Mouse (Mus musculus): ENCODE data around the gene Mttp. TPM values are rescaled to one million over a fixed set of nuclear protein-coding genes. Genes with fewer than 3 reads are reported as not detected.
A peak's percentile ranks its signal among the peaks of the same experiment; 100 is the strongest.

Gene Mttp
- total RNA-seq, 2 experiments from 2014 or later = 1.8 TPM

- no peak for DNase-seq
Observed at GRCm38 (mm10) chr3:138134528-138134927, 10.2 kb downstream of the Mttp start.

DNA sequence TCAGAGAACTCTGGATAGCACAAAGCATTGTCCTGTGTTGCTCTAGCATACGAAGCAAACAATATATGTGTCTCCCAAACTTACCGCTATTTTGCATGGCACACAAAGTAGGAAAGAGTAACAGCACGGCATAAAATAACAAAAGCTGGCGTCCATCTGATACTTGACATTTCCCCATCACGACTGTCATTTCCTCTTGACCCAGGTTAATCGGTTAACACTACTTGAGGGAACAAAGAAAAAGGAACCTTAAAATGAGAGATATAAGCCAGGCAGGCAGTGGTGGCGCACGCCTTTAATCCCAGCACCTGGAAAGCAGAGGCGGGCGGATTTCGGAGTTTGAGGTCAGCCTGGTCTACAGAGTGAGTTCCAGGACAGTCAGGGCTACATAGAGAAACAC lies 10.9 kb downstream of the Mttp start:
- DNase-seq = no peak

- DNase-seq = no peak
Observed at GRCm38 (mm10) chr3:138133463-138133862, 11.3 kb downstream of the Mttp start.

GRCm38 (mm10) chr3:138131168-138131567 lies 13.6 kb downstream of the Mttp start:
- DNase-seq = no peak

DNA sequence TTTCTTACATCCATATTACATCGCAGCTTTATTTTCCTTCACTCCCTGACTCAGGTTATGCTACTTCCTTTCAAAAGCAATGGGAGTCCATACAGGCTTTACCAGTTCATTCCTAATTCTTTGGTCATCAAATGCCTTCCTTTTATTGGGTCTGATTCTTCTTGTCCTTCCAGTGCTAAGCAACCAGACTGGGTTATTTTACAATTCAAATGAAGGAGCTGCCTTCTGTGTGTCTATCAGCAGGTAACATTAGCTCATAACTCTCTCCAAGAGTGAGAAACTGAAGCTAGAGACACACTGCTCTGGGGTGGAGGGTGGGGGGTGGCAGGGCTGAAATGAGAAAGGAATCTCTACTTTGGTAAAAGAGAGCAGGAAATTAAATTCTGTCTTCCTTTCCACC lies 14.1 kb downstream of the Mttp start:
- DNase-seq = no peak

DNA sequence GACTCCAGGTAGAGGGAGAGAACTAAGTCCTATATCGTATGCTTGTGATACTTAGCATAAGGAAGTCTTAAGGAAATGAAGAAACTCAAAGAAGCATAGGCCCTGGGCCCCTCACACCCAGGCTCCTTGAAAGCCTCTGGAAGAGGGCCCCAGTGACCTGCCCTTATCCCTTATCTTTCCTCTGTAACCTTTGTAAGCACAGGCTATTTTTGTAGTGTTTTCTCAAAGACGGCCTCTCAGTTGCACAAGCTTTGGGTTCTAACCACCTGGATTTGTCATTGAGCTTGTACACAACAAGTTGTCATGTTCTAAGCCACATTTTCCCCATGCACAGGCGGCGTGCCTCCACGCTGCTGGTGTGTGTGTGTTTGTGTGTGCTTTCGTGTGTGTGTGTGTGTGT lies 15.7 kb downstream of the Mttp start:
- no peak for DNase-seq

GRCm38 (mm10) chr3:138123842-138124241 lies 20.9 kb downstream of the Mttp start:
- no peak for DNase-seq

GRCm38 (mm10) chr3:138121461-138121860 lies 23.3 kb downstream of the Mttp start:
- no peak for DNase-seq

DNA sequence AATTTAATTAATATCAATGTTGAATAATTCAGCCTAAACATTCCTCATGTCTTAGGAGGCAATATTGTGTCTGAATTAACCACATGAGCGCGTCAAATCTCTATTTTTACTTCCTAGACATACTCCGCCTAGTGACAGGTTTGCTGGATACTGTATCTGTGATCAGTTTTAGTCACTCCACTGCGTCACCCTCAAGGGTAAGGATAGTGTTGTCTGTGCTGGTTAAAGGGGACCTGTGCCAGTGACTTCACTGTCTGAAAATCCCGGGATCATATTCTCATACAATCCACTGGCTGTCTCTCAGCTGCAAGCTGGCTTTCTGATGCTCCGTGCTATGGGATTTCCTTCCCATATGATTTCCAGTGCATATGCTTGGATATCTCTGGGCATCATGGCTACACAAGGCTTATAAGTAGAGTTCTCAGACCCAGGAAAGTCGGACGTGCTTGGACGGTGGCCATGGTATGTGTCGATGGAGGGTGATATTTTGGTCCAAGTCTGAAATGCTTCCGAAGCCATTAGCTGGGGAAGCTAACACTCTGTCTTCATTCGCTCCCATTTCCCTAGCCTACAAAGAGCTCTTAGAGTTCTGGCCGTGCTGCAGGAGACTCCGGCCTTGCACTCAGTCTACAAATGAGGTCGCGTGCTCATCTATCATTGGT lies 25.2 kb downstream of the Mttp start:
- DNase-seq = no peak

DNA sequence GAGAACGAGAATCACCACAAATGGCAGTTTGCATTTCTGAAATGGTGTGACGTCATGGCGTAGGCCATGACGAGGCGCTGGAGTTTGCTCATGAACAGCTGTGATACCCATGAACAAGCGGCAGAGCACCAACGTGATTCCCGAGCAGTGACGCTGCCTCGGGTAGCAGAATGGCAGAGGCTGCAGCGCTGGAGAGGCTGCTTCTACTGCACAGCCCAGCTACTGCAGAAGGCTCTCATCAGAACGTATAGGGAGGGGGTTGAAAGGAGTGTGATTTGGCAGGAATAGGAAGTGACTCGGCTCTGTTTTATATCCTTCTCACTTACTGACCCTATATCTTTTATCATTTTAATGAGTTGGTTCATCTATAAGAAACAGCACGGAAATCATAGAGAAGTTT lies 25.9 kb downstream of the Mttp start:
- DNase-seq = no peak

GRCm38 (mm10) chr3:138118392-138118791 lies 26.4 kb downstream of the Mttp start:
- no peak for DNase-seq

- DNase-seq = peak; percentile 32
Observed at GRCm38 (mm10) chr3:138116871-138117270, 27.9 kb downstream of the Mttp start.

- no peak for DNase-seq
Observed at GRCm38 (mm10) chr3:138114106-138114505, 30.7 kb downstream of the Mttp start.

DNA sequence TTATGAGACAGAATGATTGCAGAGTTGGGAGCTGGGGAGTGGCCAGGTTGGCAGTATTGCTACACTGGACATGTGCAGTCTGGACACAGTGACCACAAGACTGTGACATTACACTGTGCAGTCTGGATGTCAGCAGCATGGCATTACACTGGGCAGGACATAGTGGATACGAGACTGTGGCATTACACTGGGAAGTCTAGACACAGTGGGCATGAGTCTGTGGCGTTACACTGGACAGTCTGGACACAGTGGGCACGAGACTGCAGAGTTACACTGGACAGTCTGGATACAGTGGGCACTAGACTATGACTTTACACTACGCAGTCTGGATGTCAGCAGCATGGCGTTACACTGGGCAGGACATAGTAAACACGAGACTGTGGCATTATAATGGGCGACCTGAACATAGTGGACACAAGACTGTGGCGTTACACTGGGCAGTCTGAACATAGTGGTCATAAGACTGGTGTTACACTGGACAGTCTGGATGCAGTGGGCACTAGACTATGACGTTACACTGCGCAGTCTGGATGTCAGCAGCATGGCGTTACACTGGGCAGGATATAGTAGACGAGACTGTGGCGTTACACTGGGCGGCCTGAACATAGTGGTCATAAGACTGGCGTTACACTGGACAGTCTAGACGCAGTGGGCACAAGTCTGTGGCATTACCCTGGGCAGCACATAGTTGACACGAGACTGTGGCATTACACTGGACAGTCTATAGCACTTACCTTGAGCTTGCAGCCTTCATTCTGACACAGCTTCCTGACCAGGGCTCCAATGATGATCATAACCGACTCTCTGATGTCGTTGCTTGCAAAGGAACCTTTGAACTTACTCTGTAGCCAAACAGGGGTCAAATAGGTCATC lies 33.6 kb downstream of the Mttp start:
- DNase-seq = no peak

GRCm38 (mm10) chr3:138106887-138107286 lies 37.9 kb downstream of the Mttp start:
- no peak for DNase-seq

GRCm38 (mm10) chr3:138105056-138105455 lies 39.7 kb downstream of the Mttp start:
- DNase-seq = no peak

- DNase-seq = no peak
Observed at GRCm38 (mm10) chr3:138103690-138104089, 41.1 kb downstream of the Mttp start.

DNA sequence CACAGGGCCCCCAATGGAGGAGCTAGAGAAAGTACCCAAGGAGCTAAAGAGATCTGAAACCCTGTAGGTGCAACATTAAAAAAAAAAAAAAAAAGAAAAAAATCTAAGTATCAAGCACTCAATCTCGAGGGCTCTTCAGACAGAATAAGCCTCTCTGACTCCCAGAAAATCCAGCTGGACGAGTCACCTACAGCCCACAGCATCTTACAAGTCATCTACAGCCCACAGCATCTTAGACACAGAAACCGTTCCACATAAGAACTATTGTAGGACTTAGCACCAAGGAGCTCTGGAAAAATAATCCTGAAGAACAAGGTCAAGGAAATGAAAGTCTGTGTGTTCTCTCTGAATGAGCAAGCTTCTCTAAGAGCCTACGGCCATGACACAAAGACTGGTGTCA lies 42.8 kb downstream of the Mttp start:
- no peak for DNase-seq

DNA sequence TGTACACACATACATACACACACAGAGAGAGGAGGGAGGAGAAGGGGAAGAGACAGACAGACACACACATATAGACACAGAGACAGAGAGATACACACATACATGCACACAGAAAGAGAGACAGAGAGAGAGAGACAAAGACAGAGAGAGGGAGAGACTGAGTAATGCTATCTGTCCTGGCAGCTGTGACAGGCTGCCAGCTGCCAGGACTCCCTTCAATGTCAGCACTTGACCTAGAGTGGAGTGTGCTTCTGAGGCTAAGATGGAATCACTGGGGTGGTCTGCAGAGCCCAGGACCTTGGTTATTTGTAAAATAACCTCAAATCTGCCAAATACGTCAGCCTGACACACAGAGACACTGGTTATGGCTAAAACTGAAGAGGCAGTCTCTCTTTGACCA lies 47.0 kb downstream of the Mttp start:
- DNase-seq = no peak

- DNase-seq = no peak
Observed at GRCm38 (mm10) chr3:138096263-138097028, 48.3 kb downstream of the Mttp start.

- DNase-seq = no peak
Observed at GRCm38 (mm10) chr3:138095718-138096117, 49.0 kb downstream of the Mttp start.

- DNase-seq = no peak
Observed at GRCm38 (mm10) chr3:138095301-138095700, 49.5 kb downstream of the Mttp start.

DNA sequence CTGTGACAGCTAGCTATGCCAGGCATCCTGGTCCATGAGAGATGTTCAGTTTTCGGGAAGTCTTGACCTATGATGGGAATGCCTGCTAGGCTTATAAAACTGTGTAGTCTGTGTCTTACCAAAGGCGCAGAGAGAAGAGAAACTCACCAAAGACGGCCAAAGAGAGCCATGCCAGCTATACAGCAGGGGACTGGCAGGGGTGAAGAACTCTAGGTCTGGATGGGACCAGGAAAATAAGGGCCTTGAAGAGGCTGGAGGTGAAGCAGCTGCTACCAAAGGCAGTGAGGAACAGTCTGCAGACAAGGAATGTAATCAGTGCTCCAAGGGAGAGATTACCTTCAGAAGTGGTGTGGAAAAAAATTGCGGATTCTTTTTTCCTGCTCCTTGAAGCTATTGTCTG lies 60.9 kb downstream of the Mttp start:
- DNase-seq = no peak

Data from gastrocnemius, postnatal 25 days (tissue).